Mouse (Mus musculus): ENCODE data around the gene Gria1.

DNA sequence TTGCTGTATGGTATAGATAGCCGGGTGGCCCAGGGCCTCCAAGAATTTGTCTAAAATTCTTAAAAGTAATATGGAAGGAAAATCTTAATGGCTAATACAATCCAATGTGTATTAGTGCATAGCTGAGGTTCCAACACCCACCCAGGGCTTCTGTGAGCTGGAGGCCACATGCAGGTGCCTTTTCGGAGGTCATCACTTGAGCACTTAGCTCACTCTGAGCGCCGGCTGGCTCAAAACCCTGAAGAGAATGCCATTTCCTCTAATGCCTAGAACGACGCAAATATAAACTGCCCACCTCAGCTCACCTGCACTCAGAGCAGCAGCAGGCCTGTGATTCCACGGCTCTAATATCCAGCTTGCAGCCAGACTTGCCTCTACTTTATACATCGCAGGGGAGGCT lies 148.9 kb downstream of the Gria1 start:
- TF ChIP-seq POLR2A (IDR thresholded peaks at IDR 0.05; ENCODE audit: insufficient read length, low read depth) (no peak), TCF3 (IDR thresholded peaks at IDR 0.05; ENCODE audit: insufficient read length, low read depth) (no peak), USF1 (IDR thresholded peaks at IDR 0.05; ENCODE audit: low read depth) (no peak)
